Mouse (Mus musculus) cerebellum, postnatal 14 days (tissue): ENCODE measurements around the gene Fxr2.
A peak's percentile ranks its signal among the peaks of the same experiment; 100 is the strongest.
"Not testable (repeated sequence)": the region's sequence is repeated elsewhere in the genome, so short reads cannot be mapped to it uniquely, and the experiment has no call there.

ENCODE experiments used
- DNase-seq, 2 experiments: peaks; one replicate each; pipeline ENCODE4 v3.0.0; 2021; ENCODE audit warnings: mixed read lengths in 2 of 2

Gene Fxr2

GRCm38 (mm10) chr11:69684936-69685335, 52.1 kb downstream of the Fxr2 start:
- peak; percentile 36 to 48 for DNase-seq

GRCm38 (mm10) chr11:69685526-69686148, 52.8 kb downstream of the Fxr2 start, which contains the start of gene Tnfsf13:
TSS of gene Tnfsf13 (minus strand) at chr11:69685784.
- DNase-seq, result peak; percentile 79 to 85

GRCm38 (mm10) chr11:69686377-69686776, 53.6 kb downstream of the Fxr2 start:
- DNase-seq, result peak; percentile 90 to 92

GRCm38 (mm10) chr11:69687061-69687460, 54.3 kb downstream of the Fxr2 start:
- DNase-seq, result no peak

- no peak for DNase-seq
Observed at GRCm38 (mm10) chr11:69689891-69690290, 57.1 kb downstream of the Fxr2 start.

- no peak for DNase-seq
Observed at GRCm38 (mm10) chr11:69692196-69692811, 59.5 kb downstream of the Fxr2 start.

GRCm38 (mm10) chr11:69692863-69693262, 60.1 kb downstream of the Fxr2 start:
- DNase-seq, result no peak

- no peak for DNase-seq
Observed at GRCm38 (mm10) chr11:69693421-69693965, 60.7 kb downstream of the Fxr2 start.

- DNase-seq, result no peak
Observed at GRCm38 (mm10) chr11:69695046-69695360, 62.2 kb downstream of the Fxr2 start.

GRCm38 (mm10) chr11:69695361-69696181, 62.8 kb downstream of the Fxr2 start, which contains the start of the genes Tnfsf12 and Tnfsfm13:
TSS of gene Tnfsf12 (minus strand) at chr11:69695849.
TSS of gene Tnfsfm13 (minus strand) at chr11:69696098.
- DNase-seq, result peak; percentile 68 to 85

GRCm38 (mm10) chr11:69697396-69697795, 64.6 kb downstream of the Fxr2 start:
- no peak for DNase-seq

GRCm38 (mm10) chr11:69698574-69698973, 65.8 kb downstream of the Fxr2 start:
- DNase-seq, result no peak

GRCm38 (mm10) chr11:69699595-69699994, 66.8 kb downstream of the Fxr2 start:
- DNase-seq, result no peak

GRCm38 (mm10) chr11:69702886-69703285, 70.1 kb downstream of the Fxr2 start:
- DNase-seq, result not testable (repeated sequence)
